Mouse (Mus musculus) limb, embryonic 11.5 days (tissue): ENCODE results near the gene Mcidas. TPM values are rescaled to one million over a fixed set of nuclear protein-coding genes. Genes with fewer than 3 reads are reported as not detected.
A peak's percentile ranks its signal among the peaks of the same experiment; 100 is the strongest.

Source experiments
- ATAC-seq: fragments of 200-750 bp; cut with Nextera tagmentation; 2 replicates; pipeline ENCODE4 v1.8.0; 2017; ENCODE audit warnings: low read depth; ENCODE audit not compliant: insufficient number of reproducible peaks, low FRiP score, low TSS enrichment
- DNase-seq: peaks from one replicate; pipeline ENCODE4 v3.0.0-alpha.2; 2015; ENCODE audit warnings: low spot score
- H3K27ac ChIP-seq: fragments of 300-500 bp; sonication (generic); replicated peaks from 2 replicates; pipeline ENCODE4 v1.5.1; 2014; ENCODE audit warnings: low read depth, mild to moderate bottlenecking, low read length
- H3K27me3 ChIP-seq: fragments of 300-500 bp; sonication (generic); 2 replicates; pipeline ENCODE4 v1.6.1; 2014; ENCODE audit warnings: mild to moderate bottlenecking, low read length, mixed read lengths; ENCODE audit not compliant: control insufficient read depth, insufficient read depth
- H3K36me3 ChIP-seq: fragments of 300-500 bp; sonication (generic); 2 replicates; pipeline ENCODE4 v1.6.1; 2014; ENCODE audit warnings: mild to moderate bottlenecking, low read length, moderate library complexity, mixed read lengths; ENCODE audit not compliant: control insufficient read depth, insufficient read depth
- H3K4me1 ChIP-seq: fragments of 300-500 bp; sonication (generic); 2 replicates; pipeline ENCODE4 v1.6.1; 2014; ENCODE audit warnings: low read length, mixed read lengths; ENCODE audit not compliant: control insufficient read depth, insufficient read depth
- H3K4me2 ChIP-seq: fragments of 300-500 bp; sonication (generic); 2 replicates; pipeline ENCODE4 v1.6.1; 2014; ENCODE audit warnings: low read depth, mild to moderate bottlenecking, moderate library complexity; ENCODE audit not compliant: severe bottlenecking
- H3K4me3 ChIP-seq: fragments of 300-500 bp; sonication (generic); 2 replicates; pipeline ENCODE4 v1.5.1; 2014; ENCODE audit warnings: low read depth, low read length
- H3K9ac ChIP-seq: fragments of 300-500 bp; sonication (generic); 2 replicates; pipeline ENCODE4 v1.6.1; 2014; ENCODE audit warnings: mild to moderate bottlenecking, low read length
- H3K9me3 ChIP-seq: fragments of 300-500 bp; sonication (generic); 2 replicates; pipeline ENCODE4 v1.6.1; 2016; ENCODE audit warnings: low read length; ENCODE audit not compliant: control insufficient read depth
- WGBS: fragments of 180-500 bp; shearing (Covaris S2); extraction: QIAGEN DNeasy Blood & Tissue Kit; methylation state at CpG from one replicate; pipeline ENCODE4 v1.1.7; 2014; 5-methylcytosine and 5-hydroxymethylcytosine counted together
- microRNA counts: library from miRNA; unstranded; fragments of <30 nt; microRNA quantifications from one replicate; lab custom pipeline; 2016
- microRNA-seq: library from miRNA; unstranded; fragments of <30 nt; microRNA quantifications from one replicate; pipeline ENCODE4, GENCODE M21; 2016
- polyA plus RNA-seq: library from polyadenylated mRNA; unstranded; fragments of >200 nt; fragmentation: Nextera tagmentation; extraction: Ambion mirVana; gene quantifications from 2 replicates; pipeline ENCODE4 v1.2.1, GENCODE M21; 2014

Mcidas gene
- polyA plus RNA-seq, 1 experiment from 2014 or later, result not detected

DNA sequence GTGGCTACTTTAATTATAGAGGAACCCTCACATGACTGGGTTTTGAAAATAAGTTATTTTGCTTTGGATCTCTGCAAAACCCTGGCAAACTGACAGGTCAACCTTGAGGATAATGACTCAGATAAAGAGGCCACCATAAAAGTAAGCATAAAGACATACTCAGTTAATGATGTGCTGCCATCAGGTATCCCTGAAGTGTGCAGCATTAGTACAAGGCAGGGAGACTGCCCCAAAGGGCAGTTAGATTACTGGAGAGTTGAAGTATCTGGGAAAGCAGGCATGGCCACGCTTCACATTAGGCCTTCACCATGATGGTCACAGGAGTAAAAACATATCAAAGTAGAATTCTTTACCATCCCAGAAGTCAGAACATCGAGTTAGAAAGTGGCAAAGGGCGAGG is 51.2 kb downstream of the Mcidas start:
- peak overlapping the region; percentile 52 for H3K4me3 ChIP-seq
- H3K9me3 ChIP-seq, result no peaks in the 10 kb centered on the region
- no peak overlapping the region for H3K27ac ChIP-seq
- WGBS, result 79% methylated on average over 3 of the region's 3 CpGs
- H3K4me1 ChIP-seq, result no peaks in the 10 kb centered on the region
- no peak for ATAC-seq
- DNase-seq, result no peak
- H3K4me2 ChIP-seq, result peak overlapping the region; percentile 49
- H3K36me3 ChIP-seq, result peaks cover 5% of the 10 kb centered on the region; the same call in 1 of the 2 replicates
- no peaks in the 10 kb centered on the region for H3K27me3 ChIP-seq
- no peak overlapping the region for H3K9ac ChIP-seq

DNA sequence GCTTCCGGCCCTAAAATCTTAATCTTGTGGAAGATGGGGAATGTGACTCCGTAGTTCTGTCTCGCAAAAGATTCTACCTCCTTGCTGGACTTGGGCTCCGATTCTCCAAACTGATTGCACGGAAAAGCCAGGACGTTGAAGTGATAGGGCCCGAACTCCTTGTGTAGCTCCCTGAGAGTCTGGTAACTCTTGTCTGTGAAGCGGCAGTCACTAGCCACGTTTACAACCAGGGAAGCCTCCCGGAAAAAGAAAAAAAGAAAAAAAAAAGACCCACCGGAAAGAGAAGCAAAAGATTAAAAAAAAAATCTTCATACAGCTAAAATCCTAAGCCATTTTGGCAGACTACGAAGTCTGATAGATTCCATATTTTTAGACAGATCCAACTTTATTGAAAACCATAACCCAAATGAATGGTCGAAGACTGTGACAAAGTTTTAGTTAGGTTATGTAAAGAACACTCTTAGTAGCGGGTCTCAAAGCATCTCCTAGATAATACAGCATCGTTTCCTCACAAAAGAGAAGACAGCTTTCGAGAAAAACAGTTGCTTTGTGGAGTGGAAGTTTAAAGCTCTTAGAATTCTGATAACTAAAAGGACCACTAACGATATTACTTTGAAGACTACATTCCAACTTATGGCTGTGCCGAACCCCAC is 51.9 kb downstream of the Mcidas start:
- Histone ChIP-seq H3K27ac (no peak overlapping the region), H3K9me3 (no peaks in the 10 kb centered on the region), H3K4me3 (peak overlapping the region; percentile 52), H3K4me2 (peak overlapping the region; percentile 49), H3K27me3 (no peaks in the 10 kb centered on the region), H3K9ac (peak overlapping the region; percentile 60), H3K4me1 (no peaks in the 10 kb centered on the region), H3K36me3 (peaks cover 5% of the 10 kb centered on the region; the same call in 1 of the 2 replicates)
- DNase-seq (peak; percentile 41), ATAC-seq (no peak)
- WGBS, result 27% methylated on average over 18 of the region's 18 CpGs

DNA sequence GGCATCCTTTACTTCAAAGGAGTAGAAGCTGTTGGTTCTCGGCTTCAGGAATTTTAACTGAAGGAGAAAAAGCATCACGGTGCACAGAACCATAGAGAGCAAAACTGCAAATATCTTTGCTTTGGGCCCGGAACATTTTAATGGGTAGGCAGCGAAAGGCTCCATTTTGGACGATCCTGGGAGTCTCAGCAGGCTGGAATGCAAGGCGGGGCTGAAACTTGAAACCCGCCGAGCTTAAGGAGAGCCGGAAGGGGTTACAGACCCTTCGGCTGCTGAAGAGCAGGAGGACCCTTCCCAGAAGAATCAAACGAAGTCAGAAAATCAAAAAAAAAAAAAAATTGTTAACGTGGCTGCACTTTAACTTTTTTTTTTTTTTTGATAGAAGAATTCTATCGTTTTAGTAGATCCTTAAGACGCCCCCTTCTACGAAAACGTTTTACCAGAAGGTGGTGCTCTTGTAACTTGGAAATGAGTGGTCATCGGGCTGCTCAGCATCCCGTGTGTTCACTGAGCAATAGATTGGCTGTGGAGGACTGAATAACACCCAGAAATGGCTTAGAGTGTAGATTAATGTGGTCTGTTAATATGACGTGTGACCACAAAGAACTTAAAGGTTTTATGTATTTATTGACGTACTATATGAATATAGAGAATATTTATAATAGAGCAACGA is 52.7 kb downstream of the Mcidas start, which contains the start of gene Gpx8:
TSS of gene Gpx8 (minus strand) at position 200 of the 673 bp plus-strand sequence.
- 6% methylated on average over 21 of the region's 21 CpGs for whole genome bisulfite sequencing
- no peaks in the 10 kb centered on the region for H3K4me1 ChIP-seq
- H3K27ac ChIP-seq, result no peak within 1 kb of the TSS
- H3K9ac ChIP-seq, result peak within 1 kb of the TSS; percentile 60
- peak; percentile 88 for ATAC-seq
- DNase-seq, result peak; percentile 83
- peak within 1 kb of the TSS; percentile 52 for H3K4me3 ChIP-seq
- no peaks in the 10 kb centered on the region for H3K9me3 ChIP-seq
- peaks cover 5% of the 10 kb centered on the region; the same call in 1 of the 2 replicates for H3K36me3 ChIP-seq
- H3K4me2 ChIP-seq, result peak within 1 kb of the TSS; percentile 49
- H3K27me3 ChIP-seq, result no peaks in the 10 kb centered on the region

DNA sequence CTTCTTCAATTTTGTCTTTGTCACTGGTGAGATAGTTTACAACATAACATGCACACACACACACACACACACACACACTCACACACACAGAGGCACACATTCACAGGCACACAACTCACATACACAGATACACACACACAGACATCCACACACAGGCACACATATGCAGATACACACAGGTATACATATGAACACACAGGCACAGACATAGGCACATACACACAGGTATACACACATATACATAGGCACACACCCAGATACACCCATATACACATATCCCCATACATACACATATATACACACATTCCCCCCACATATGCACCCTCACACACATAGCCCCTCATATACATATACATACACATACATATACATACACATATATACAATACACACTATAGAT is 53.4 kb downstream of the Mcidas start:
- Histone ChIP-seq H3K27ac (no peak overlapping the region), H3K36me3 (peaks cover 5% of the 10 kb centered on the region; the same call in 1 of the 2 replicates), H3K9me3 (no peaks in the 10 kb centered on the region), H3K4me3 (no peak overlapping the region), H3K9ac (no peak overlapping the region), H3K4me1 (no peaks in the 10 kb centered on the region), H3K27me3 (no peaks in the 10 kb centered on the region), H3K4me2 (no peak overlapping the region)
- DNase-seq (no peak), ATAC-seq (0 out of 2 replicates have a peak, but pooled peaks have one; percentile 48)

DNA sequence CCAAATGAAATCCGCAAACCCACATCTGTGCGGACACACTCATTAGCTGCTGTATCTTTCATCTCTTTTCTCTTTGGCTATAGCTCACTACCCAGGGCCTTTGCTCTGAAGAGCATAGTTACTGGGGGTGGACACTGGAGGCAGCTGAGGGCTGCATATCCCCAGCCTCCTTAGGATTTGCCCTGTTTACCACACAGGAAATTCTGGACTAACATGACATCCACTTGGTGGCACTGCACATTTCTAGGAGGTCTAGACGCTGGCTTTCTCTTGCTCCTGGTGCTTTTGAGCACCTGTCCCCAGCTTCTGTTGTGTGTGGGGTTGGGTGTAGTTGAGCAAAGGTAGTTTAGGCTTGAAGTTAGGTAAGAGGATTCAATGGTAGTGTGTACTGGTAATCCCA is 54.0 kb downstream of the Mcidas start:
- H3K9ac ChIP-seq, result no peak overlapping the region
- no peaks in the 10 kb centered on the region for H3K9me3 ChIP-seq
- H3K36me3 ChIP-seq, result peaks cover 5% of the 10 kb centered on the region; the same call in 1 of the 2 replicates
- H3K4me3 ChIP-seq, result no peak overlapping the region
- DNase-seq (no peak), ATAC-seq (no peak)
- no peak overlapping the region for H3K4me2 ChIP-seq
- H3K4me1 ChIP-seq, result no peaks in the 10 kb centered on the region
- WGBS, result 78% methylated on average over 3 of the region's 3 CpGs
- no peak overlapping the region for H3K27ac ChIP-seq
- H3K27me3 ChIP-seq, result no peaks in the 10 kb centered on the region

MicroRNAs within 50 kb of the gene (microRNA counts, 519-probe panel; counts per million panel counts)
- microRNA mmu-miR-449a (lab: Ali Mortazavi, UCI), result not detected
- microRNA mmu-miR-449b (lab: Ali Mortazavi, UCI), result not detected
- not detected for microRNA mmu-miR-449c (lab: Ali Mortazavi, UCI)

Small RNA genes lying within 50 kb of the gene (microRNA-seq; reads per million reads assigned to microRNA genes)
- gene Mir449a (32.7 reads per million, percentile 35 among the genes with 10 or more reads in this experiment), gene Mir449b (not detected), gene Mir449c (not detected)

Other genes starting within 250 kb of the Mcidas start
- gene Plpp1, start 193.1 kb upstream of the Mcidas start, polyA plus RNA-seq, result 21.7 and 22.4 TPM in 2 replicates
- gene Mtrex, start 66.4 kb upstream of the Mcidas start, polyA plus RNA-seq, result 105 and 110 TPM in 2 replicates
- gene Dhx29, start 66.4 kb upstream of the Mcidas start, polyA plus RNA-seq, result 33.2 and 39.9 TPM in 2 replicates
- 0.15 TPM in 1 of 2 replicates, not detected in the other for gene Ccno, start 6.0 kb upstream of the Mcidas start, polyA plus RNA-seq
- gene Cdc20b, start 41.3 kb downstream of the Mcidas start, polyA plus RNA-seq, result not detected in 2 replicates
- gene Gpx8, start 52.6 kb downstream of the Mcidas start, polyA plus RNA-seq, result 111 and 115 TPM in 2 replicates
- gene Gzma, start 107.1 kb downstream of the Mcidas start, polyA plus RNA-seq, result not detected in 2 replicates
- gene Esm1, start 215.8 kb downstream of the Mcidas start, polyA plus RNA-seq, result 2.1 and 2.6 TPM in 2 replicates
- gene Gzmk, start 232.1 kb downstream of the Mcidas start, polyA plus RNA-seq, result not detected in 2 replicates